Mouse (Mus musculus): ENCODE data around the gene Mbl2. TPM values are rescaled to one million over a fixed set of nuclear protein-coding genes. Genes with fewer than 3 reads are reported as not detected.
"Not testable (repeated sequence)": the region's sequence is repeated elsewhere in the genome, so short reads cannot be mapped to it uniquely, and the experiment has no call there.

Gene Mbl2
- not detected for total RNA-seq (2021)
- long read RNA-seq, experiment 1: 0 reads
- long read RNA-seq, experiment 2: 0 reads

DNA sequence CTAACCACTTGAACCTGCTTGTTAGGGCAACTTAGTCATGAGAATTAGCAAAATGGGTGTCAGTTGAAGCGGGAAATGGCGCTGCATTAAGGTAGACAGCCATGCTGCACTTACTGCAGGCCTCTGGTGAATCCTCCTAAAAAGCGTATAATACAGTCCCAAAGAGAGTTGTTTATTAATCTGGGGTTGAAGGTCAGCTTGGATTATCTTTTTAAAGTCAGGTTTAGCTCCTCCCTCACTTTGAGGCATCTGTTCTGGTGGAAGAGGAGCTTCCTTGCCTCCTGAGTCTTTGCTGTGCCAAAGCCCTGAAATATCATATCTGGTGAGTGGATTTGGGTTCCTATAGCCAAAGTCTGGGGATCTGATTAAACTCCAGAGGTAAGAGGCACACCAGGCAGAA lies at the start of gene Mbl2:
TSS of gene Mbl2 (plus strand) at position 252 of the 400 bp plus-strand sequence.
- DNase-seq: no peak
- intact Hi-C loops (cut with DNase I; ENCODE audit: low total_unique reads): no loop called here

DNA sequence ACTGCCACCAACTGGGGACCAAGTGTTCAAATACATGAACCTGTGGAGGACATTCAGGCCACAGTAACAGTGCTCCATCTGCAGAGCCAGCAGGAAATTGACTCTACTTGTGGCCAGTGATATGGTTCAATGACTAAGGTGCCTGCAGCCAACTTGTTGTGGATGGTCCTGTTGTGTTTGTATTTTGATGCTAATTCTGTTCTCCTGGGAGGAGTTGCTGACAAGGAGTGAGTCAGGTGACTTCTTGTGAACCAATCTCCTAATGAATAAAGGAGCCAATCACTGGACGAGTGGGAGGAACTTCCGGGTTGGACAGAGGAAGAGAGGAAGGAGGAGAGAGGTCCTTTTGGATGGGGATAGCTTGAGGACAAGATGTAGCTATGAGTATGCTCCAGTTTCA lies 47.2 kb upstream of the Mbl2 start:
- intact Hi-C loops (cut with DNase I; ENCODE audit: low total_unique reads): no loop called here
- DNase-seq: no peak

DNA sequence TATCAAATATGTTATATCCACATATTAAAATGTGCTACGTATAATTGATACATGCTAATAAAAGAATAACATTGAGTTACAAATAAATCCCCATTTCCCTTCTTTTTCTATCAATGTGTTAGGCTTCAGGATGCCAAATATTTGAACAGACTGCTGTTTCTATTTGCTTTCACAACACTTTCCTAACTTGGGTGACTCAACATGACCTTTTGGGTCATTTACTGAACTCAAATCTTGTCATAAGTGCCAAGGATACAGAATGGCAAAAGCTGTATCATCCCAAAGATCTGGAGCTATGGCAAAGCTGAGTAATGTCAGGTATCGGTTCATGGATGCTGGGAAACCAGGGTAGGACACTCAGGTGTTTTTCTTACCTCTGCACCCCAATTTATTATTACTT lies 45.5 kb upstream of the Mbl2 start:
- intact Hi-C loops (cut with DNase I; ENCODE audit: low total_unique reads): no loop called here
- DNase-seq: no peak

DNA sequence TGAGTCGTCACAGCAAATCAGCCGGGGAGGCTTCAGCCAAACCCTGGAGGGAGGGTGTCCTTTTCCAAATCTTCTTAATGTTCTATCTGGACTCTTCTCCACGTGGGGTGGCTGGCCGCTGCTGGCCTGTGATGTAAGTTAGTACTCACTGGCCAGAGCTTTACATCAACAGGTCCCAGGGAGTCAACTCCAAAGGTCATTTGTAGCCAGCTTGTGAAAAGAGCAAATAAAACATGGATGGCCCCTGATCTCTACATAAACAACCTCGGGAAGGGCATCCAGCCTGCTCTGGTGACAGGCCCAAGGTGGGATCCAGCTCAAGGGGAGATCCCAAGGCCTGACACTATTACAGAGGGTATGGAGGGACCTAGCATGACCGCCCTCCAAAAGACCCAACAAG lies 37.7 kb upstream of the Mbl2 start:
- no peak for DNase-seq

DNA sequence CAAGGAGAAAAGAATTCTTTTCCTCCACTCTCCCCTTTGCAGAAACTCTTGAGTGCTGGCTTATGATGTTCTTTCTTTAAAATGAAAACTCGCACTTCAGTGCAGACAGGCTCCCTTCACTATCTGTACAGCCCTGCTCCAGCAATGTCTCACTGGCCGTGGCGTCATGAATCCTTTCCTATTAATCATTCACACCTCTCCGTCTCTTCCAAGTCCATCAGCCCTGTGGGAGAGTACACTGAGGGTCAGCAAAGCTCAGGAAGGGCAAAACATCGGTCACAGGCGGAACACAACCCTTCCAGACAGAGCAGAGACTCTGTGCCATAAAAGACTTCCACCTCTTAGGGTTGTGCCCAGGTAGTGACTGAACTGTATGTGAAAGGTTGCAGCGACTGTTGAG lies 30.6 kb upstream of the Mbl2 start:
- DNase-seq: no peak
- intact Hi-C loops (cut with DNase I; ENCODE audit: low total_unique reads): loop anchor here (10.0 kb wide), 1 partner anchor 377 kb away; no protein-coding TSS in a partner anchor

More for the DNA sequence above, 37.7 kb upstream of the Mbl2 start:
- intact Hi-C loops (cut with DNase I; ENCODE audit: low total_unique reads): no loop called here

DNA sequence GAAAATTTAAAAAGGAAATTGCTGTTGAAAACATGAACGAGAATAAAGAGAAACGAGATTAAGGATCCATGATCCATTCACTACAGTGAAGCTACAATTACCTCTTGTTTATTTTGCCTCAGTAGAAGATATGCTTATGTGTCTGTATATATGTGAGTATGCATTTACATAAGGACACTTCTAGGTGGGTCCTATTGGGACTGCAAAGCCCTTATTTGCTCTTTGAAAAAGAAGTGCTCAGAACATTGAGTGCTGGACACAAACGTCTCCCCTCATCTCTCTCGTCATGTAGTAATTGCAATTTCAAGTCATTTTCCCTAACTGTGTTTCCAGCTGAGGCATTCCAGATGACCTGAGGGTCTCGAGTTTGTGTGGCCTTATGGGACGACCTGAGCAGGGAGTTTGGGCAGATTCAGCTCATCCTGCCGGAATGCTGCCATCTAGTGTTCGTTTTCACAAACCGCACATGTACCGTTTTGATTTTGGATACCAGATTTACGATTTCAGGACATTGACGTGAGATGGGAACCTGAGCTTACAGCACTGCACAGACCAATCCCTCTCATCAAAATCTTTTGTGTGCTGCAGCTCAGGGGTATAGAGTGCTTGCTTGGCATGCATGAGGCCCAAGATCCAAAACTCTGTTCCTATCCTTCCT lies 27.5 kb upstream of the Mbl2 start:
- DNase-seq: no peak
- intact Hi-C loops (cut with DNase I; ENCODE audit: low total_unique reads): loop anchor here (10.0 kb wide), 1 partner anchor 380 kb away; no protein-coding TSS in a partner anchor

DNA sequence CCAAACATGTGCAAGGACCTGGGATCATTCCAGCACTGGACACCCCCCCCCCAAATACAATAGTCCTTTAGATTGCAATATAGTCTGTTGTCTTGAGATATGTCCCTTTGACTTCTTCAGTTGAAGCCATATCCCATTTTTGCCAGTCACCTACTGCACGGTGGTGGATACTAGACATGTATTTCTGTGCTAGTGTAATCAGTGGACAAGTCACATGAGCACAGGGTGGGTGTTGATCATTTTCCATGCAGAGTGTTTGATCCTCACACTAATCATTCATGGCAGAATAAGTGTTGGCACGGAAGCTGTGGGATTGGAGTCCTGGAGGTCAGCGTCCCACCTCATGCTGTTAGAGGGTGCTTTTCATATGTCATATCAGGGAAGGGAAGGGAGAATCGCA lies 26.9 kb upstream of the Mbl2 start:
- intact Hi-C loops (cut with DNase I; ENCODE audit: low total_unique reads): loop anchor here (10.0 kb wide), 1 partner anchor 381 kb away; no protein-coding TSS in a partner anchor
- no peak for DNase-seq

DNA sequence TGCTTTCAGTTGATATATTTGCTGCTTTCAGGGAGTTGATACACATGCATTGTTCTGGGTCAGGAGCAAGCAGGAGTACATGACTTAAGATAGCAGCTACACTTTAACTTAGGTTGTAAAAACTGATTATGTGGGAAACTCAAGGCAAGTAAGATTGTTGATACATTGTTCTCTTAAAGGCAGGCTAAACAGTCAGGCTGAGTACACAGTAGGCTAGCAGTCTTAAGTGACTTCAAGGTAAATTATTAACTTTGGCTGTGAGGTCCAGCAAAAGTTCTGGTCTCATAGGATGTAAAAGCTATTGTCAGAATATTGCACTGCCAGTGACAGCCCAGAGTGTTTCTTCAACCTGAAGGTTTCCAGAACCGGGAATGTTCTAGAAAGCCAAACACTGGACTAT lies 25.8 kb upstream of the Mbl2 start:
- intact Hi-C loops (cut with DNase I; ENCODE audit: low total_unique reads): loop anchor here (10.0 kb wide), 1 partner anchor 382 kb away; no protein-coding TSS in a partner anchor
- no peak for DNase-seq

DNA sequence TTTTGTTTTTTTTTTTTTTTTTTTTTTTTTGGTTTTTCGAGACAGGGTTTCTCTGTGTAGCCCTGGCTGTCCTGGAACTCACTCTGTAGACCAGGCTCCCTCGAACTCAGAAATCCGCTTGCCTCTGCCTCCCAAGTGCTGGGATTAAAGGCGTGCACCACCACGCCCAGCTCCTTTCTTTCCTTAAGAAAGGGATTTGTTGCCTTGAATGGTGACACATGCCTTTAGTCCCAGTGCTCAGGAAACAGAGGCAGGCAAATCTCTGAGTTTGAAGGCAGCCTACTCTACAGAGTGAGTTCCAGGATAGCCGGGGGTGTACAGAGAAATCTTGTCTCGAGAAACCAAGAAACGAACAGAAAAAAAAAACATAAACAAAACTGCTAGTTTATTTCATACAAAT lies 23.7 kb upstream of the Mbl2 start:
- intact Hi-C loops (cut with DNase I; ENCODE audit: low total_unique reads): loop anchor here (10.0 kb wide), 1 partner anchor 384 kb away; no protein-coding TSS in a partner anchor

DNA sequence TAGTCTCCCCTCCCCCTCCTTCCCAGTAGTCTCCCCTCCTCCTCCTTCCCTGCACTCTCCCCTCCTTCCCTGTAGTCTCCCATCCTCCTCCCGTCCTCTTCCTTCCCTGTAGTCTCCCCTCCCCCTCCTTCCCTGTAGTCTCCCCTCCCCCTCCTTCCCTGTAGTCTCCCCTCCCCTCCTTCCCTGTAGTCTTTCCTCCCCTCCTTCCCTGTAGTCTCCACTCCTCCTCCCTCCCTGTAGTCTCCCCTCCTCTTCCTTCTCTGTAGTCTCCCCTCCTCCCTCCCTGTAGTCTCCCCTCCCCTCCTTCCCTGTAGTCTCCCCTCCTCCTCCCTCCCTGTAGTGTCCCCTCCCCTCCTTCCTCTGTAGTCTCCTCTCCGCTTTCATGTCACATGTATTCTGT lies 18.7 kb upstream of the Mbl2 start:
- intact Hi-C loops (cut with DNase I; ENCODE audit: low total_unique reads): no loop called here
- no peak for DNase-seq

More for the DNA sequence above, 23.7 kb upstream of the Mbl2 start:
- not testable (repeated sequence) for DNase-seq

DNA sequence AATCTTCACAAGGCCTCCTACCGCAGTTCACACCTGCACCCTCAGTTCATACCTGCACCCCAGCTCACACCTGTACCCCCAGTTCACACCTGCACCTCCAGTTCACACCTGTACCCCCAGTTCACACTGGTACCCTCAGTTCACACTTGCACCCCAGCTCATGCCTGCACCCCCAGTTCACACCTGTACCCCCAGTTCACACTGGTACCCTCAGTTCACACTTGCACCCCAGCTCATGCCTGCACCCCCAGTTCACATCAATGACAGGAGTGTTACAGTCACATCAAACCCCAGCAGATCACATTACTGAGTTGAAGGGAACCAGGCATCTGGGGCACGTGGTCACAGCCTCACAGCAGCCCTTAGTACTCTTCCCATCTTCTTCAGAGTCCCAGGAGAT lies 17.0 kb upstream of the Mbl2 start:
- DNase-seq; intact Hi-C loops (cut with DNase I; ENCODE audit: low total_unique reads): not testable (repeated sequence)

DNA sequence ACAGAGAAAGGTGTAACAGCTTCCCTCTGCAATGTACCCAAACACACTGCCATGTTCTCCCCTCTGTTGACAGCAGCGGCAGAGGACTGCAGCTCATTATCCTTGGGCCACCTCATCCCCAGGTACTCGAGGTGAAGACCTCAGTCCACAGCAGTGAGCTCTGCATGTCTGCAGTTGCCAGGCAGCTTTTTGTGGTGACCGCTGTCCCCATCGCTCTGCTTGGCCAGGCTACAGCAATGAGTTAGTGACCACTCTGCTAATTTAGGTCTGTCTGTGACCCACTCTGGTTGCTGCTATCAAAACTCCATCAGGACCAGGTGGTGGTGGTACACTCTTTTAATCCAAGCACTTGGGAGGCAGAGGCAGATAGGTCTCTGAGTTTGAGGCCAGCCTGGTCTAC lies 16.6 kb upstream of the Mbl2 start:
- DNase-seq: no peak
- intact Hi-C loops (cut with DNase I; ENCODE audit: low total_unique reads): no loop called here

DNA sequence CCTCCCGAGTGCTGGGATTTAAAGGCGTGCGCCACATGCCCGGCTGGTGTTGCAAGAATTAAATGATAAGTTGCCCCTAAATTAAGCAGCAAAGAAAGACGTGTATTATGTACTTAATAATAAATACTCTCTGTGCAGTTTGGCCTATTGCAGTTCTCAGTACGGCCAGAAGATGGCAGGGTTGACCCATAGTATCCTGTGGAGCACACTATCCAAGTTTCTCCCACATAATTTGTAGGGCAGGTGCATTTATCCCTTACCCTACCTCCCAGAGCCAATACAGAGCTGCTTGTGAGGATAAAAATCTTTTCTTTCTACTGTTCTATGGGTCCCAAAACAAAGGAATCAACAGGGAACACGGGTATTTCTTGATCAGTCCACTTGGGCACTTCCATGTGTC lies 15.4 kb upstream of the Mbl2 start:
- DNase-seq: peak; percentile 29
- intact Hi-C loops (cut with DNase I; ENCODE audit: low total_unique reads): no loop called here

DNA sequence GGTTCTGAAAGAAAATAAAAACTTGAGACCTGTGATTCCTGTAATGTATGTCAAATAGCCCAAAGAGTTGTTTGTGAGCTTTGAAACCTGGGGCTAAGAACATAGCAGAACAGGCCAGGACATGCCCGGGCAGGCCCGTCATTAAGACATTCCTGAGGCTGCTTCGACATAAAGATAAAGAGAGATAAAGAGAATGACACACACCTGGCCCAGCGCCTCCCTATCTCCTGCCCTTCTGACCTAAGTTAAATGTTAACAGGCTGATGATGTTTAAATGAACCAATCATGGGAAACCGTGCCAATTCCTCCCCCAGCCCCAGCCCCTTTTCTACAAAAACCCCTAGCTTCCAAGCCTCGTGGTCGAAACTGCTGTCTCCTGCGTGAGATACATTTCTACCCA lies 10.1 kb upstream of the Mbl2 start:
- intact Hi-C loops (cut with DNase I; ENCODE audit: low total_unique reads); DNase-seq: not testable (repeated sequence)

DNA sequence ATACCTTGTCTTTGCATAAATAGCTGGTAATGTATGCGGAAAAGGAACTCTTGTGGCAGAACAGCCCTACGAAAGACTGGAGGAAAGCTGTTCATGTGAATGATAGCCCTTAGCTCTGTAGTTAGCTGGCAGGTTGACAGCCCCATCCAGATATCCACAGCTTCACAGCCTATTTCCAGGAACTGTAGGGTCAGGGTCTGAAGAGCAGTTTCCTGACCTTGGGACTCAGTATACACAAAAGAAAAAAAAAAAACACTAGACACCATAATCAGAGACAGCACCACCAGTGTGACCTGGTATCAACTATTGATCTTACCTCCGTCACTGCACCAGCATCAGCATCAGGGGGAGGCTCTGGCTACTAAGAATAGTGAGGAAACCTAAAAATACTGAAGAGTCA lies 3.3 kb upstream of the Mbl2 start:
- intact Hi-C loops (cut with DNase I; ENCODE audit: low total_unique reads): no loop called here
- no peak for DNase-seq

DNA sequence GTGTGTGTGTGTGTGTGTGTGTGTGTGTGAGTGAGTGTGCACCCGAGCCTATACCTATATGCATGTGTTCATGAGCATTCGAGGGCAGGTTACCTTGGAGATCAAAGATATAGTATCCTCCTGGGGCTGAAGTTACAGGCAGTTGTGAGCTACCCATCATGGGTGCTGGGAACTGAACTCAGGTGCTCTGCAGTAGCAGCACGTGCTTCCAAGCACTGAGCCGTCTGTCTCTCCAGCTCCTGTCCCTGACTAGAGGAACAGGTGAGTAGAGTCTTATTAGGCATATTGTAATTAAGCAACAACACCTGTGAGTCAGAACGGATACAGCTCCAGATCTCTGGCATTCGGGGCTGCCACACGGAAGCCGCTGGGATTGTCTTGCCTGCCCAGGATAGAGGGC lies 1.7 kb downstream of the Mbl2 start:
- intact Hi-C loops (cut with DNase I; ENCODE audit: low total_unique reads): no loop called here
- DNase-seq: no peak

DNA sequence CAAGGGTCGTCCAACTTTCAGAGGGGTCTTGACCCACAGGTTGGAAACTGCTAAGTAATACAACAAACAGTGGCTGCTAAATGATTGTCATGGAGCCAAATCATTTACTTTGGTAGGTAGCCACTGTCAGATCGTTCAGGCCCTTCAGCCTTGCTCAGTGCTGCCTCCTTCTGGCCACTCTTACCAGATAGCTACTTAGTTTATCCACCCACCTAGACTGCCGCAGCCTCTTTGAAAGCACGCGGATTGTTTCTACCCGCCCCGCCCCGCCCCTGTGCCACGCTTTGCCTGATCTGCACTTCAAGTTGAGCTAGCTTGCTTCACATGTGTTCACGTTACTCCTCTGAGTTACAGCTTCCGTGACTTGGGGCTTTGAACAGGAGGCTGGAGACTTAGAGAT lies 14.6 kb downstream of the Mbl2 start:
- intact Hi-C loops (cut with DNase I; ENCODE audit: low total_unique reads): loop anchor here (5.0 kb wide), 1 partner anchor 305 kb away; no protein-coding TSS in a partner anchor
- no peak for DNase-seq

DNA sequence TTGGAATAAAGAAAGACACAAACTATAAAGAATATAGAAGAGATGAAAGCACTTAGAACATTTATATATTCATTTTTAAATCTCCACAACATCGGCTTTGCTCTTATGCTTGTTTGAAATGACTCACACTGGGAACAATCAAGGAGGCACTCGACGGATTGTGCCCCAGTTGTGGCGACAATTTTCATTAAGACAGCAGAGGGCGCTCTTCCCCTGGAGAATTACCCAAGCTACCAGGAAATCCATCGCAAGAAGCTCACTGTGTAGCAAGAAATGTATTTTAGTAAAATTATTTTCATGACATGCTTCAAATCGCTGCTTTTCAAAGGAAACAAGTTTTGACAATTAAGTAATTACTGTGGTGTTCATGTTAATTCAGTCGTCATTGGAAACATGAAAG lies 16.1 kb downstream of the Mbl2 start:
- peak; percentile 19 for DNase-seq
- intact Hi-C loops (cut with DNase I; ENCODE audit: low total_unique reads): loop anchor here (5.0 kb wide), 1 partner anchor 303 kb away; no protein-coding TSS in a partner anchor

DNA sequence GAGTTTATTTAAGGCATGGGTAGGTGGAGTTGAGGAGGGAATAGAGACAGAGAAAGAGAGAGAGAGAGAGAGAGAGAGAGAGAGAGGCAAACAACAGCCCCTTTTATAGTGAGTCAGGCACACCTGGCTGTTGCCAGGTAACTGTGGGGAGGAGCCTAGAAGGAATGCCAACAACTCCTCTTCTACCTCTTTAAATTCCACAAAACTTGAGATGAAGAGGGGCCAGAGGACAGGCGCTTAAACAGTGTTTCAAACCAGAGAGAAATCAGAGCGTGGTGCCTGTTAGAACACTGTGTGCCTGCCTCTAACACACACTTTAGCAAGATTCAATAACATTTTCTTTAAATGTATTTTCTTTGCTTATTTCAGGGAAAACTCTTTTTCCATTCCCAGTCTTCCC lies 19.5 kb downstream of the Mbl2 start:
- DNase-seq: no peak
- intact Hi-C loops (cut with DNase I; ENCODE audit: low total_unique reads): no loop called here

DNA sequence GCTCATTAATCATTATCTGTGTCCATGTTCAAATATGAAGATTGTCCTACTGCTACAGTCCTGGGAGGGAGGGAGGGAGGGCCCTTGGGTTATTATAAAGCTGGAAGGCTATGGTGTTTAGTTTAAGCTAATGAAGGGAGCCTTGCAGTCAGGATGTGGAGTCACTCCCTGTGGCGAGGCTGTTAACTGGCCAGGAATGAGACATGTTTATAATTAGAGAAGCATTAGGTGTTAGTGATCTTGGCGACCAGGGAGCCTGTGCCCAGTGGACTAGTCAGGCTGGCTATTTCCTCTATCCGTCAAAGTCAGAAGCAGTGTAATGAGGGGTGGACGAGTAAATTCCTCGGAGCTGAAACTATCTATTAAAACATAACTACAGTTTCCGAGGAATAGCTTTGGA lies 23.6 kb downstream of the Mbl2 start:
- DNase-seq: no peak
- intact Hi-C loops (cut with DNase I; ENCODE audit: low total_unique reads): no loop called here

DNA sequence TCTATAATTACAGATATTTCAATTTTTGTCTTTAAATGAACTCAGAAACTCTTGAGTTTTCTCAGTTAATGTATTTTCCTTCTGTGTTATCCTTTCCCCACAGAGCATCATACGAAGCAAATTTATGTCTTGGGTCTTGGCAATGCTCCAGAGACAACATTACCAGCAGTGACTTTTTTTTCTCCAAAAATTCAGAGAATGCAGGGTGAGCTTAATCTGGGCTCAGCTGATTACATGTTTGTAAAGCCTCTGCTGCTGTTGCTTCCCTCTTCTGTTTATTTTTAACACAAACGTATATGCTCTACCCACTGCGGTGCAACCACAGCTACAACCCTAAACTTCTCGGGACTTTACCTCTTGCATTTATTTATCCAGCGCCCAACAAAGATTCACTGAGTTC lies 48.4 kb downstream of the Mbl2 start:
- DNase-seq: no peak
- intact Hi-C loops (cut with DNase I; ENCODE audit: low total_unique reads): no loop called here

Data from gastrocnemius, postnatal 14 days (tissue).